Mouse (Mus musculus): ENCODE results near the gene Apol11a. TPM values are rescaled to one million over a fixed set of nuclear protein-coding genes. Genes with fewer than 3 reads are reported as not detected.
"Not testable (repeated sequence)": the region's sequence is repeated elsewhere in the genome, so short reads cannot be mapped to it uniquely, and the experiment has no call there.

The Apol11a gene
- under 1 TPM in 1 of 2 experiments, not detected in 1; 0.27 TPM for polyA plus RNA-seq (2017; shearing (Covaris generic))

- not testable (repeated sequence) for ATAC-seq
Measured at GRCm38 (mm10) chr15:77507966-77508365, at the start of gene Apol11a. TSS of gene Apol11a (plus strand) at chr15:77508271.

DNA sequence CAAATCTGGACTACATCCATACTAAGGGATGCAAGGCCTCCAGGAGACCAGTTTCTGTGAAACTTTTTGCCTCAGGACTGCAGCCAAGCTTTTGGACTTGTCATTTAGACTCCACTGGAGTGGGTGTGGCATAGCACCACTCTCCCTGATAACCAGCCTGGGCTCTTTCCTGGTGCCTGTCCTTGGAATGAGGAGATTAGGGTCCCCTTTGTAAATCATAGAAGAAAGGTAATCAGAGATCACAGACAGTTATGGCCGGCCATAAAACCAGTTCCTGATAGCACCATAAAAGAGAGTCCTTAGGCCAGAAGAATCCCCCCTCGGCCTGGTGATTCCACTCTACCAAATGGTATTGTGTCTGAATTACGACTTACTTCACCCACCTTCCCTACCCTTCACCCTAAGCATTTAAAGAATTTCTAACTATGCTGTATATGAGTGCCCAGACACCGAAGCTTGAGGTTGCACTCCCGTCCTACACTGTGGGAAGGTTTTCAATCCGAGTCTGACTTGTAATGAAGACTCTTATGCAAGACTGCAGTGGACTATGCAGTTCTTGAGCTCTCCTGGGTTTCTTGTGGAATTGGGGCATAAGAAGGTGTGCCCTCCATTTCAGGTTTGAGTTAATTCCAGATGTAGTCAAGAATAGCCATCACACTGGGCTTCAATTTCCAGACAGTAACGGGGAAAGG, 33.2 kb upstream of the Apol11a start:
- not testable (repeated sequence) for ATAC-seq

GRCm38 (mm10) chr15:77476693-77477092, 31.4 kb upstream of the Apol11a start, which contains the start of gene Apol10a:
TSS of gene Apol10a (plus strand) at chr15:77477047.
- not testable (repeated sequence) for ATAC-seq

GRCm38 (mm10) chr15:77482140-77482794, 25.8 kb upstream of the Apol11a start:
- no peak for ATAC-seq

DNA sequence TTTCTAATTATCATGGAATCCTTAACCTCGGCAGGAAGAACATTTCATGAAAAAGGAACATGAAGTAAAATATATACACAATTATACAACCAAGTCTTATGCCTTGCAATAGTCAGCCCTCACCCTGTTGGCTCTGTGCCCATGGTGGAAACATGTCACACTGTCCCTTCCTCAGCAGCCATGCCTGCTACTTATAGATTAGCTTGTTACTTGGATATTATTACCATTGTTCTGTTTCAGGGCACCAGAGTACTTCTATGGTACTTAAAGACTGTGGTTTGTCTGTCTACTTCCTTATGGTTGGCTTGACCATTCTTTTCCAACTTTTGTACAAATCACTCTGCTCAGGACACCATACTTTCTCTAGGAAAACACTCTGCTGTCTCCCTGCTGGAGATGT, 14.9 kb upstream of the Apol11a start:
- not testable (repeated sequence) for ATAC-seq

DNA sequence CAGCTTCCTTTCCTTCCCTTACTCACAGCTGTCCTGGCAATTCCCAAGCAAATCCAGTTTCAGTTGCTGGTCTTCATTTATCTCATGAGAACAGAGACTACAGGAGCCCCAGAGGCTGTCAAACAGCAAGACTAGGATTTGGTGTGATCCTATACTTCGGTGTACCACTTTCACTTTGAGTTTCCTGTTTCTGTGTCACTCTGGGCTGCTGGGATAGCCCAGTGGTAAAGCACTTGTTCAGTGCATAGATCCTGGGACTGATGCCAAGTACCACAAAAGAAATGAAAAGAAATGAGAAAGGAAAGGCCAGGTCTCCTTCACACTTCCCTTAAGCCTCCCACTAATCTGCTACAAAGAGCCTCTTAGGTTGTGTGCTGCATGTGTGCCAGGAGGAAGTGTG, 13.4 kb upstream of the Apol11a start:
- not testable (repeated sequence) for ATAC-seq

DNA sequence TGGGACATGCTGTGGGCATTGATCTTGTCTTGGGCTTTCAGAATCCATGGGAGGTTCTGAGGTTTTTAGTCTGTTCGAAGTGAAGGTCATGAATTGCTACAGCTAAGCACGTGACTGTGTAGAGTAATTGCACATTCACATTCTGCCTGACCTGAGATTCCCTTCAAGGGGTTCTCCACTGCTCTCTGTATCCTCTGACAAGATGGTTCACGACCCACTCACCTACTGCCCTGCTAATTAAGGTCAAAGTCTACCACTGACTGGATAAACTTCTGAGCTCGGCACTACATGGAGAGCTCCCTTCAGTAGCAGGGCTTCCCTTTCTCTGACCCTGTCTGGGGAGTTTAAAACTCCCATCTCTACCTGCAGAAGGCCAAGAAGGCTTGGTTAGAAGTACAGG, 12.5 kb downstream of the Apol11a start:
- ATAC-seq: not testable (repeated sequence)

GRCm38 (mm10) chr15:77523186-77523843, 15.2 kb downstream of the Apol11a start:
- ATAC-seq: not testable (repeated sequence)

DNA sequence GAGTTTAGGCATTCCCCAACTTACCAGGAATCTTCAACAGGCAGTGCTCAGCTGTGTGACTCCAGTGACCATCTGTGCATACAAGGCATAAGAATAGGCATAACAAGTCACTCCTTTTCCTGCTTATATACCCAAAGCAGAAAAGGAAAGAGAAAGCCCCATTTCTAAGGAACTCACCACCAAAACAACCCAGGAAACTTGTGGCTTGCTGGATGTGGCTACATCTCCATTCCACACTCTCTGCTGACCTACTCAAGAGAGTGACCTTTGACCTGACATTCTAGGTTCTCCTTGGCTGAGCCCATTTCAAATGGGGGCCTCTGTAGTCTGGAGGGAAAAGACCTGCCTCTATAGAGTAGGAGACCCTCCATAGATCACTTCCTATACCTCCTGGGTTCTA, 25.1 kb downstream of the Apol11a start, which contains the start of gene Apol7c:
Gene Apol7c (minus strand): TSS at position 101 of the 400 bp plus-strand sequence.
- ATAC-seq: no peak

- ATAC-seq: not testable (repeated sequence)
Measured at GRCm38 (mm10) chr15:77539221-77539620, 31.1 kb downstream of the Apol11a start.

DNA sequence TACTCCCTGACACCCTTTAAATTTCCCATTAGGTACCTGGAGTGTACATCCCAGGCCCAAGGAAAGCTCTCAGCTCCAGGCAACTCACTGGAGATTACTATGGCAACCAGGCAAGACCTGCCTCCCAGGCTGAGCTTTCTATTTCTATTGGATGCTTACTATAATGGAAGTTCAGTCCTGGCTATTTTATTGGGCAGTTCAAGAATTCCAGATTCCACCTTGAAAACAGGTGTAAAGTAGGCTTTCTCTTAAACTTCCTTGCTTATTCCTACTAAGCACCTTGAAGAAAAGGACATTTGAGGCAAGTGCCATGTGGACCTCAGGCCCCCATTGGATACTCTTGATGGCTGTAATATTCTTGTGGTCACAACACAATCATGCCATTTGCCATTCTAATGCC, 53.7 kb downstream of the Apol11a start, which contains the start of gene 1700025B11Rik:
Gene 1700025B11Rik (minus strand): TSS at position 101 of the 400 bp plus-strand sequence.
- no peak for ATAC-seq

- no peak for ATAC-seq
Measured at GRCm38 (mm10) chr15:77563219-77563618, 55.1 kb downstream of the Apol11a start.

Other genes starting within 250 kb of the Apol11a start
- under 1 TPM in 1 of 2 experiments, not detected in 1; 0.05 TPM for gene Rbfox2, start 201.3 kb upstream of the Apol11a start, polyA plus RNA-seq (2017; shearing (Covaris generic))
- gene Apol7a, start 109.2 kb upstream of the Apol11a start, polyA plus RNA-seq (2017; shearing (Covaris generic)): not detected
- 10 to 100 TPM; 11.5 to 12.7 TPM for gene Apol9a, start 97.1 kb upstream of the Apol11a start, polyA plus RNA-seq (2017; shearing (Covaris generic))
- under 1 TPM; 0.21 to 0.31 TPM for gene Apol7b, start 60.8 kb upstream of the Apol11a start, polyA plus RNA-seq (2017; shearing (Covaris generic))
- gene Apol10a, start 31.2 kb upstream of the Apol11a start, polyA plus RNA-seq (2017; shearing (Covaris generic)): not detected
- gene Apol7c, start 25.0 kb downstream of the Apol11a start, polyA plus RNA-seq (2017; shearing (Covaris generic)): not detected
- not detected for gene 1700025B11Rik, start 53.6 kb downstream of the Apol11a start, polyA plus RNA-seq (2017; shearing (Covaris generic))
- gene Apol10b, start 87.9 kb downstream of the Apol11a start, polyA plus RNA-seq (2017; shearing (Covaris generic)): 1 to 10 TPM; 3.3 to 7.0 TPM
- gene Gm36245, start 91.0 kb downstream of the Apol11a start, polyA plus RNA-seq (2017; shearing (Covaris generic)): not detected
- gene Apol11b, start 135.0 kb downstream of the Apol11a start, polyA plus RNA-seq (2017; shearing (Covaris generic)): 1 to 10 TPM in 1 of 2 experiments, under 1 TPM in 1; 0.22 to 2.4 TPM
- 10 to 100 TPM; 36.7 to 51.7 TPM for gene Apol7e, start 190.6 kb downstream of the Apol11a start, polyA plus RNA-seq (2017; shearing (Covaris generic))
- 10 to 100 TPM; 43.8 to 61.2 TPM for gene Apol9b, start 220.8 kb downstream of the Apol11a start, polyA plus RNA-seq (2017; shearing (Covaris generic))
- gene Apol8, start 248.7 kb downstream of the Apol11a start, polyA plus RNA-seq (2017; shearing (Covaris generic)): not detected